Comparison of ENCODE assay signal across 19 mouse cellular contexts in genomic region chr4:62963806-62964205, GRCm38 (mm10). TPM values are rescaled to one million over a fixed set of nuclear protein-coding genes. Genes with fewer than 3 reads are reported as not detected.
DNase-seq lines count a peak whose midpoint lies in the region; ATAC-seq lines count a peak whose summit lies in the region.
"Had no signal": no experiment of that assay in that cellular context is flagged by ENCODE, and none has a peak within 500 bp of the region (broad histone marks: within the 10 kb centered on the region; RNA-seq: fewer than 3 reads in every experiment).

No protein-coding gene starts in this region.

- H3K36me3 ChIP-seq in kidney, embryonic 15.5 days, result no peaks in the 10 kb centered on the region
- H3K36me3 ChIP-seq: embryonic facial prominence, embryonic 10.5 days; heart, embryonic 10.5 days; hindbrain, embryonic 13.5 days had no signal

- H3K27me3 ChIP-seq in kidney, embryonic 15.5 days, result no peaks in the 10 kb centered on the region
- H3K27me3 ChIP-seq: hindbrain, embryonic 13.5 days had no signal

- WGBS in kidney, embryonic 15.5 days, result 71% methylated on average over 4 of the region's 4 CpGs

- no peak overlapping the region for H3K4me2 ChIP-seq in kidney, embryonic 15.5 days
- H3K4me2 ChIP-seq: forebrain, embryonic 13.5 days; hindbrain, embryonic 13.5 days had no signal

- peak; percentile 98 for ATAC-seq in frontal cortex, adult (ENCODE audit: low TSS enrichment)
- no peak for ATAC-seq in kidney, embryonic 15.5 days (replicated peaks; ENCODE audit: low FRiP score)
- ATAC-seq: forebrain, embryonic 13.5 days; forebrain, postnatal 0 days; hindbrain, postnatal 0 days had no signal

- peaks cover 12% of the 10 kb centered on the region; the same call in 1 of the 2 replicates for H3K4me1 ChIP-seq in kidney, embryonic 15.5 days
- H3K4me1 ChIP-seq: heart, embryonic 10.5 days had no signal

- DNase-seq in frontal cortex, postnatal 14 days (ENCODE audit: low spot score in 2 of 2), result no peak
- DNase-seq in kidney, postnatal 14 days, result no peak
- peak; percentile 8 for DNase-seq in lung, postnatal 36 days
- no peak for DNase-seq in lung, adult 18-20 months
- DNase-seq in brain, adult 2 months (ENCODE audit: low read depth, low spot score), result peak; percentile 54
- DNase-seq in urinary bladder, postnatal 14 days (ENCODE audit: low spot score), result no peak
- DNase-seq: adrenal gland, adult 8-10 months; cerebellum, adult 2 months; forebrain, postnatal 0 days; gastrocnemius, postnatal 36 days; heart, adult 18-20 months; heart, postnatal 10 days had no signal

- peak overlapping the region; percentile 54; the same call in 1 of the 2 replicates for H3K27ac ChIP-seq in kidney, embryonic 15.5 days
- H3K27ac ChIP-seq: embryonic facial prominence, embryonic 10.5 days; forebrain, embryonic 13.5 days; heart, embryonic 10.5 days; hindbrain, embryonic 13.5 days; hindbrain, postnatal 0 days had no signal

- H3K4me3 ChIP-seq in kidney, embryonic 15.5 days (replicated peaks), result no peak overlapping the region
- H3K4me3 ChIP-seq: embryonic facial prominence, embryonic 10.5 days; forebrain, embryonic 13.5 days; heart, embryonic 10.5 days; hindbrain, embryonic 13.5 days had no signal

- H3K9ac ChIP-seq in kidney, embryonic 15.5 days, result no peak overlapping the region
- H3K9ac ChIP-seq: forebrain, embryonic 13.5 days; forebrain, postnatal 0 days; hindbrain, embryonic 13.5 days had no signal

- H3K9me3 ChIP-seq in kidney, embryonic 15.5 days (replicated peaks), result no peaks in the 10 kb centered on the region
- H3K9me3 ChIP-seq: embryonic facial prominence, embryonic 10.5 days; forebrain, embryonic 13.5 days; heart, embryonic 10.5 days; hindbrain, embryonic 13.5 days had no signal

RNA-seq across cellular contexts. Expression of gene Zfp618, which starts 1.6 kb away (rescaled TPM):
- polyA plus RNA-seq in kidney, embryonic 15.5 days (2015; fragmentation: Nextera tagmentation; extraction: Ambion mirVana), result 35.2 and 39.5 TPM in 2 replicates

Comparison
In these comparisons a context has a peak if more than half of its experiments do, and no peak if none do; other contexts are left out.
1. DNase-seq: peak in lung, postnatal 36 days (single experiment) and brain, adult 2 months (single experiment); none in frontal cortex, postnatal 14 days (0 of 2), kidney, postnatal 14 days (single experiment), lung, adult 18-20 months (0 of 2) and urinary bladder, postnatal 14 days (single experiment).